Mouse (Mus musculus) stomach, embryonic 14.5 days (tissue): ENCODE results near the gene Tmem268. TPM values are rescaled to one million over a fixed set of nuclear protein-coding genes. Genes with fewer than 3 reads are reported as not detected.

Experiments used
- ATAC-seq: fragments of 200-750 bp; cut with Nextera tagmentation; 2 replicates; pipeline ENCODE4 v1.8.0; 2017; ENCODE audit warnings: low read depth, moderate TSS enrichment; ENCODE audit not compliant: insufficient number of reproducible peaks, insufficient read depth, low FRiP score
- H3K27ac ChIP-seq: fragments of 300-500 bp; sonication (generic); 2 replicates; pipeline ENCODE4 v1.5.1; 2014; ENCODE audit warnings: mild to moderate bottlenecking, low read length, moderate library complexity, mixed read lengths
- H3K27me3 ChIP-seq: fragments of 300-500 bp; sonication (generic); 2 replicates; pipeline ENCODE4 v1.6.1; 2014; ENCODE audit warnings: low read length, control low read depth, mixed read lengths; ENCODE audit not compliant: control insufficient read depth, insufficient read depth
- H3K36me3 ChIP-seq: fragments of 300-500 bp; sonication (generic); 2 replicates; pipeline ENCODE4 v1.6.1; 2014; ENCODE audit warnings: mild to moderate bottlenecking, control low read depth, low read length, moderate library complexity, mixed read lengths; ENCODE audit not compliant: control insufficient read depth, insufficient read depth
- H3K4me1 ChIP-seq: fragments of 300-500 bp; sonication (generic); 2 replicates; pipeline ENCODE4 v1.6.1; 2014; ENCODE audit warnings: low read length, control low read depth, mixed read lengths; ENCODE audit not compliant: control insufficient read depth, insufficient read depth
- H3K4me2 ChIP-seq: fragments of 300-500 bp; sonication (generic); replicated peaks from 2 replicates; pipeline ENCODE4 v1.6.1; 2014; ENCODE audit warnings: low read depth, low read length, control low read depth
- H3K4me3 ChIP-seq: fragments of 300-500 bp; sonication (generic); 2 replicates; pipeline ENCODE4 v1.5.1; 2014; ENCODE audit warnings: low read depth, low read length, control low read depth
- H3K9ac ChIP-seq: fragments of 300-500 bp; sonication (generic); replicated peaks from 2 replicates; pipeline ENCODE4 v1.6.1; 2014; ENCODE audit warnings: low read depth, mild to moderate bottlenecking, control low read depth, low read length, moderate library complexity, mixed read lengths
- H3K9me3 ChIP-seq: fragments of 300-500 bp; sonication (generic); 2 replicates; pipeline ENCODE4 v1.6.1; 2016; ENCODE audit warnings: low read depth, low read length, control low read depth; ENCODE audit not compliant: control insufficient read depth
- WGBS: fragments of 180-500 bp; shearing (Covaris S2); extraction: QIAGEN DNeasy Blood & Tissue Kit; methylation state at CpG from one replicate; pipeline ENCODE4 v1.1.7; 2014; 5-methylcytosine and 5-hydroxymethylcytosine counted together
- polyA plus RNA-seq: library from polyadenylated mRNA; unstranded; fragments of >200 nt; fragmentation: Nextera tagmentation; extraction: Ambion mirVana; gene quantifications from 2 replicates; pipeline ENCODE4 v1.2.1, GENCODE M21; 2014

Tmem268 gene
- polyA plus RNA-seq, 1 experiment from 2014 or later = 4.9 TPM

DNA sequence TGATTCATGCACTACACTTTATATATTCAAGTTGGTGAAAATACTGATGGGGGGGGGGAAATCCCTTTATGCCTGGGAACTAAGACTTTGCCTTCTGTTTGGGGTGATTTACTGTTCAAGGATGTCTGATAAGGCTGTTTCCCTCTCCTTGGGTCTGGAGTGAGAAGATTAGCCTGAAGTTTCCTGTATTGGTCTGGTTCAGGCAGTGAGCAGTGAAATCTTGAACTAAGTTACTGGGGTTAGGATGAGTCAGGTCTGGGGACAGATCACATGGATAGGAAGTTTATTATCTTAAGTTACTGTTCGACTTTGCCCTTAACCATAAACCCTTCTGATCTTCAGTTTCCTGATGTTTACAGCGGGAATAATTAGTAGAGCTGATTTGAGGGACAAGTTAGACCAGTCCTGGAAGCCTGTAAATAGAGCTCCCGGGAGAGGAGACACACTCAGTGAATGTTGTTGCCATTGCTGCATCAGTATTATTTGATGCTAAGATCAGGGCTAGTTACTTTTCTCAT is 67.0 kb downstream of the Tmem268 start:
- Histone ChIP-seq H3K9ac (no peak overlapping the region), H3K4me2 (no peak overlapping the region), H3K9me3 (no peaks in the 10 kb centered on the region), H3K27me3 (no peaks in the 10 kb centered on the region), H3K36me3 (no peaks in the 10 kb centered on the region), H3K4me3 (no peak overlapping the region), H3K4me1 (no peaks in the 10 kb centered on the region), H3K27ac (no peak overlapping the region)
- 50% methylated on average over 3 of the region's 3 CpGs for WGBS
- ATAC-seq = no peak

- Histone ChIP-seq H3K9me3 (no peaks in the 10 kb centered on the region), H3K4me3 (no peak overlapping the region), H3K9ac (no peak overlapping the region), H3K36me3 (no peaks in the 10 kb centered on the region), H3K27ac (no peak overlapping the region), H3K4me2 (no peak overlapping the region), H3K27me3 (no peaks in the 10 kb centered on the region), H3K4me1 (no peaks in the 10 kb centered on the region)
- ATAC-seq = no peak
- 75% methylated on average over 8 of the region's 8 CpGs for WGBS
Observed at GRCm38 (mm10) chr4:63627111-63627510, 68.5 kb downstream of the Tmem268 start.

DNA sequence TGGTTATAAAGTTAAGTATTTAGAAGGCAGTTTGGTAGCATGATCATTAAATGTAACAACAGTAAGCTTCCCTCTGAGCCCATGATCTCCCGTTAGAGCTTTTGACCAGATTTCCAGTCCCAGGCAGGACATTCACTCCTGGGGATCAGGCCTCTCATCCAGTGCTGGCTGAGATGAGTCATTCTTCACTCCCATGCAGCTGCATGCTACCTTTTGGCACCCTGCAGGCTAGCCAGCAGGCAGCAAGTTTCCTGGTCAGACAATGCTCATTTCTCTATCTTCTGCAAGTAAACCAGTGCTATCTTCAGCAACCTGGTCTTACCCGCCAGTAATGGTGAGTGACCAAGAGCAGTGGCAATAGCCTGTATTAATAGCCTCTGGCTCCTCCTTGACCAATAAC is 74.6 kb downstream of the Tmem268 start:
- H3K36me3 ChIP-seq = no peaks in the 10 kb centered on the region
- H3K9ac ChIP-seq = no peak overlapping the region
- no peak overlapping the region for H3K4me2 ChIP-seq
- no peaks in the 10 kb centered on the region for H3K9me3 ChIP-seq
- H3K27me3 ChIP-seq = no peaks in the 10 kb centered on the region
- no peak for ATAC-seq
- H3K27ac ChIP-seq = no peak overlapping the region
- H3K4me1 ChIP-seq = no peaks in the 10 kb centered on the region
- no peak overlapping the region for H3K4me3 ChIP-seq
- 80% methylated on average over 2 of the region's 2 CpGs for whole genome bisulfite sequencing

Other genes with a start within 250 kb of the Tmem268 start
- gene Orm1, start 214.2 kb upstream of the Tmem268 start, polyA plus RNA-seq = not detected in 2 replicates
- not detected in 2 replicates for gene Orm3, start 202.6 kb upstream of the Tmem268 start, polyA plus RNA-seq
- not detected in 2 replicates for gene Orm2, start 196.3 kb upstream of the Tmem268 start, polyA plus RNA-seq
- 6.9 and 7.0 TPM in 2 replicates for gene Akna, start 155.4 kb upstream of the Tmem268 start, polyA plus RNA-seq
- gene Whrn, start 62.8 kb upstream of the Tmem268 start, polyA plus RNA-seq = 4.6 and 6.0 TPM in 2 replicates
- 267 and 268 TPM in 2 replicates for gene Atp6v1g1, start 14.0 kb upstream of the Tmem268 start, polyA plus RNA-seq
- gene Gm11213, start 46.5 kb downstream of the Tmem268 start, polyA plus RNA-seq = not detected in 2 replicates
- not detected in 2 replicates for gene Tex48, start 63.6 kb downstream of the Tmem268 start, polyA plus RNA-seq
- gene Gm11214, start 104.6 kb downstream of the Tmem268 start, polyA plus RNA-seq = not detected in 2 replicates
- 0.14 TPM in 1 of 2 replicates, not detected in the other for gene Tnfsf15, start 186.3 kb downstream of the Tmem268 start, polyA plus RNA-seq